Mouse (Mus musculus) spleen, embryonic (tissue): ENCODE data around the gene Slc24a2.

Experiments used
- CTCF ChIA-PET: fragments of 350-600 bp; sonication (Branson Sonifier 250); formaldehyde crosslinking; loops from one replicate; lab custom pipeline; 2022; lab: Charles Lee

Slc24a2 gene

DNA sequence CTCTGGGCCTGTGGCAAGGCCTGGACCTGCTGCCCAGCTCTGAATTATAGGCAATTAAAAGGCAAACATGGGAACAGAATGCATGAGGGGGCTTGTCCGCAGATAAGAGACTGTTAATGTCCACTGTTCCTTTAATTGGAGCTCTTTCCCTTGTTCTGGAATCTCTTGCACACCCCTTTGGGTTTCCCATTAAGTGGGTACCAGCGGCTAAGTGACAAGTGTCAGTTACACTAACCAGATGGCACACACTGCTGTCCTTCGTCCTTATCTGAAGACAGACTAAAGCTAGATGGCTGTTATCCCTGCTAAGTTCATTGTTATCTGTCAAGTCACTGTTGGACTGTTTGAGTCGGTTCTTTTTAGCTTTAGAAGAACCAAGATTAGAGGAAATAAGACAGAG is 274.8 kb downstream of the Slc24a2 start:
- CTCF ChIA-PET = no interaction called here

- CTCF ChIA-PET = no interaction called here
Observed at GRCm38 (mm10) chr4:86953519-86953918, 276.8 kb downstream of the Slc24a2 start.

DNA sequence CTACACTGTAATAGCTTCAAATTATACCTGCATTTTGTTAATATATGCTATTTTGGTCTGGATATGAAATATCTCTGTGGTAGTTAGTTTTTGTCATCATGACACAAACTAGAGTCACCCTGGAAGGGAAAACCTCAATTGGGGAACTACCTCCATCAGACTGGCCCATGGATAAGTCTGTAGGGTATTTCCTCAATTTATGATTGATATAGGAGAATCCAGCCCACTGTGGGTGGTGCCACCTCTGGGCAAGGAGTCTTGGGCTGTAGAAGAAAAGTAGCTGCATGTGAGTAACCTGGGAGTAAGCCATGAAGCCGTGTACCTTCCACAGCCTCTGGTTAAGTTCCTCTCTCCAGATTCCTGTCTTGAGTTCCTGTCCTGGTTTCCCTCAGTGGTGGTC is 281.5 kb downstream of the Slc24a2 start:
- CTCF ChIA-PET = no interaction called here

- CTCF ChIA-PET = no interaction called here
Observed at GRCm38 (mm10) chr4:86943296-86943695, 287.0 kb downstream of the Slc24a2 start.

GRCm38 (mm10) chr4:86942656-86943055 is 287.6 kb downstream of the Slc24a2 start:
- CTCF ChIA-PET = no interaction called here

- CTCF ChIA-PET = no interaction called here
Observed at GRCm38 (mm10) chr4:86936706-86937105, 293.6 kb downstream of the Slc24a2 start.

DNA sequence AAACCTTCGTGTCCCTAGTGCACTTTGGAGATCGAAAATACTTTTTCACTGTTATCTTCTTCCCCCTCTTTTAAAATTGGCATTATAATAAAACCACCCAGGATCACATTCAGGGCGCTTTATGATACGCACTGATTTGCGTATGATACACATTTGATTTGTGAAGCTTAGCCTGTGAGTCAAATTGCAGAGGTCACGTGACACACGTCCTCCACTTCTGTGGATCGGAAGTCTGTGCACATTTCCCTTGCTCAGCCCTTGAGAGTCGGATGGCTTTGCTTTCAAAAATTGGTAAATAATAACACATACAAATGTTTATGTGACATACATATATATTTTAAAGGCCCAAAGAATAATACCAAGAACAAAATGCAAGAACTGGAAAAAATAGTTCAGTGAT is 294.1 kb downstream of the Slc24a2 start:
- CTCF ChIA-PET = no interaction called here
